Mouse (Mus musculus): ENCODE results near the gene Sh3rf3. TPM values are rescaled to one million over a fixed set of nuclear protein-coding genes. Genes with fewer than 3 reads are reported as not detected.

The Sh3rf3 gene
- polyA plus RNA-seq, 1 experiment from 2014 or later, result 0.23 TPM

DNA sequence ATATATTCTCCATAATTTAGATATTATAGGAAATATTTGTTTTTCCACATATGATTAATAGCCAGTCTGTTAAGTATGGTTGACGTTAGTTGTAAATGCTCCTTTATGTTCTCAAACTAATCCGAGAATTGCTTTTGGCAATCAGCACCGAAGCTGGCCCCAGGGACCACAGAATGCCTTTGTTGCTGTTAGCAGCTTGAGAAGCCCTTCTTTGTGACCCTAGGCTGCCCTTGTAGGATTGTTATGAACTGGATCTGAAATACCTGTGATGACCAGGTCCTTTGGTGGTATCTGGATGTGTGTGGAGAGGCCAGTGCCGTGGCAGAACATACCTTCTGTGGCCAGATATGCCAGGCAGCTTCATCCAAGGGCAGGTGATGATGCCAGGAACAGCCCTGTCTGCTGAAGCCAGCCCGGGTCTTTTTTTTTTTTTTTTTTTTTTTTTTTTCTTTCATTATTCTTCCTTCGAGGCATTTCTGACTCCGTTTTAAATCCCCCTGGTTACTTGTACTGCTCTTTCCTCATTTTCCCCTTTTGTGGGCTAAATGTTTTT, 10.9 kb downstream of the Sh3rf3 start:
- peaks cover 60% of the 10 kb centered on the region for H3K27me3 ChIP-seq (replicated peaks)
- no peak overlapping the region for H3K4me2 ChIP-seq
- no peak overlapping the region for H3K4me3 ChIP-seq
- 68% methylated on average over 6 of the region's 7 CpGs for WGBS
- H3K27ac ChIP-seq (replicated peaks), result no peak overlapping the region
- H3K9ac ChIP-seq, result no peak overlapping the region
- no peaks in the 10 kb centered on the region for H3K9me3 ChIP-seq
- H3K36me3 ChIP-seq, result no peaks in the 10 kb centered on the region
- ATAC-seq (ENCODE audit: extremely low read depth, insufficient number of reproducible peaks, low FRiP score, low TSS enrichment), result no peak
- no peaks in the 10 kb centered on the region for H3K4me1 ChIP-seq

- no peak overlapping the region for H3K4me3 ChIP-seq
- peaks cover 37% of the 10 kb centered on the region for H3K27me3 ChIP-seq (replicated peaks)
- no peaks in the 10 kb centered on the region for H3K36me3 ChIP-seq
- H3K9me3 ChIP-seq, result no peaks in the 10 kb centered on the region
- H3K4me1 ChIP-seq, result 0 out of 2 replicates have a peak, but pooled peaks cover 2% of the 10 kb centered on the region
- H3K9ac ChIP-seq, result no peak overlapping the region
- no peak for ATAC-seq (ENCODE audit: extremely low read depth, insufficient number of reproducible peaks, low FRiP score, low TSS enrichment)
- no peak overlapping the region for H3K4me2 ChIP-seq
- WGBS, result 79% methylated on average over 11 of the region's 11 CpGs
- H3K27ac ChIP-seq (replicated peaks), result no peak overlapping the region
These were observed 16.3 kb downstream of the Sh3rf3 start for GRCm38 (mm10) chr10:58829251-58830111.

- H3K9me3 ChIP-seq, result no peaks in the 10 kb centered on the region
- H3K27me3 ChIP-seq (replicated peaks), result peaks cover 33% of the 10 kb centered on the region
- peaks cover 7% of the 10 kb centered on the region for H3K4me1 ChIP-seq
- no peak overlapping the region for H3K27ac ChIP-seq (replicated peaks)
- H3K4me2 ChIP-seq, result no peak overlapping the region
- no peak overlapping the region for H3K9ac ChIP-seq
- no peak for ATAC-seq (ENCODE audit: extremely low read depth, insufficient number of reproducible peaks, low FRiP score, low TSS enrichment)
- WGBS, result 75% methylated on average over 3 of the region's 3 CpGs
- no peaks in the 10 kb centered on the region for H3K36me3 ChIP-seq
- H3K4me3 ChIP-seq, result no peak overlapping the region
These were observed 20.0 kb downstream of the Sh3rf3 start for GRCm38 (mm10) chr10:58833146-58833545.

GRCm38 (mm10) chr10:58833741-58834178, 20.6 kb downstream of the Sh3rf3 start:
- WGBS, result 51% methylated on average over 13 of the region's 13 CpGs
- H3K4me1 ChIP-seq, result peaks cover 7% of the 10 kb centered on the region
- no peak overlapping the region for H3K4me3 ChIP-seq
- no peak for ATAC-seq (ENCODE audit: extremely low read depth, insufficient number of reproducible peaks, low FRiP score, low TSS enrichment)
- no peak overlapping the region for H3K27ac ChIP-seq (replicated peaks)
- no peak overlapping the region for H3K9ac ChIP-seq
- no peak overlapping the region for H3K4me2 ChIP-seq
- H3K9me3 ChIP-seq, result no peaks in the 10 kb centered on the region
- H3K36me3 ChIP-seq, result no peaks in the 10 kb centered on the region
- H3K27me3 ChIP-seq (replicated peaks), result peaks cover 27% of the 10 kb centered on the region

DNA sequence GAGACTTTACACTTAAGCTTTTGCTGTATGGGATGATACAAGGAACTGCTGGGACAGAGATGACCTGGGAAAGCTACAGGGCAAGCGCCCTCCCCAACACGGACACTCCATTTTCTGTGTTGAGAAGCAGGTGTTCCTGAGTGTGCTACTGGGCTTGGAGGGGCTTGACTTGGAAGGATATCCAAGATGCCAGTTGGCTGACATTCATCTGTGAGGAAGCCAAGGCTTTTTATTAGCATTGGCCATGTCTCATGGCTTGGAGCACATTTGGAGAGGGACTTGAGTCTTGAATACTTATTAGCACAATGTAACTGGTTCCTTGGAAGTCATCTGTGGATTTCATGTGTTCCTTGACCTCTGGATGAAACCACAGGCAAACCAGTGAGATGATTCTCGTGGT, 23.2 kb downstream of the Sh3rf3 start:
- H3K4me1 ChIP-seq, result peaks cover 7% of the 10 kb centered on the region
- H3K27me3 ChIP-seq (replicated peaks), result peaks cover 20% of the 10 kb centered on the region; the same call in 1 of the 2 replicates
- no peaks in the 10 kb centered on the region for H3K36me3 ChIP-seq
- no peaks in the 10 kb centered on the region for H3K9me3 ChIP-seq
- WGBS, result 81% methylated on average over 3 of the region's 3 CpGs
- H3K9ac ChIP-seq, result no peak overlapping the region
- no peak overlapping the region for H3K27ac ChIP-seq (replicated peaks)
- no peak overlapping the region for H3K4me2 ChIP-seq
- no peak for ATAC-seq (ENCODE audit: extremely low read depth, insufficient number of reproducible peaks, low FRiP score, low TSS enrichment)
- no peak overlapping the region for H3K4me3 ChIP-seq

GRCm38 (mm10) chr10:58837504-58837903, 24.3 kb downstream of the Sh3rf3 start:
- ATAC-seq (ENCODE audit: extremely low read depth, insufficient number of reproducible peaks, low FRiP score, low TSS enrichment), result no peak
- no peak overlapping the region for H3K4me2 ChIP-seq
- H3K9me3 ChIP-seq, result no peaks in the 10 kb centered on the region
- WGBS, result 79% methylated on average over 5 of the region's 5 CpGs
- no peak overlapping the region for H3K4me3 ChIP-seq
- H3K27ac ChIP-seq (replicated peaks), result no peak overlapping the region
- H3K9ac ChIP-seq, result no peak overlapping the region
- H3K4me1 ChIP-seq, result peaks cover 7% of the 10 kb centered on the region
- peaks cover 20% of the 10 kb centered on the region; the same call in 1 of the 2 replicates for H3K27me3 ChIP-seq (replicated peaks)
- no peaks in the 10 kb centered on the region for H3K36me3 ChIP-seq

DNA sequence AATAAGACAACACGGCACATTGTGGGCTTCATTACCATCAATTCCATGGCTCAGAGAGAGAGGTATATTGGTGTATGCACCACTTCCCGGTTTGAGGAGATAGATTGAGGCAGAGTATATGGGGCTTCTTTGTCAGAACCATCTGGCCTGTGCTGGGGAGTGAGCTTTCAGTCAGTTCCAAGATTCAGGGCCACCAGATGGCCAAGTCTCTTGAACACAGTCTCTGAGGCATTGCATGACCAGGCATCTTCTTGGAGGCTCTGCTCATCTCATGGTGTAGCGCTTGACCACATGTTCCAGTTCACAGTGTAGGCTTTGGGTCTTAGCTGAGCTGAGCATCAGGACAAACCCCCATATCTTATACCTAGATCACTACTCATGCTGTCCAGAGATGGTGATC, 28.8 kb downstream of the Sh3rf3 start:
- H3K27ac ChIP-seq (replicated peaks), result no peak overlapping the region
- H3K4me3 ChIP-seq, result no peak overlapping the region
- no peaks in the 10 kb centered on the region for H3K9me3 ChIP-seq
- H3K4me1 ChIP-seq, result no peaks in the 10 kb centered on the region
- H3K27me3 ChIP-seq (replicated peaks), result peaks cover 15% of the 10 kb centered on the region; the same call in 1 of the 2 replicates
- 84% methylated on average over 3 of the region's 3 CpGs for WGBS
- no peaks in the 10 kb centered on the region for H3K36me3 ChIP-seq
- ATAC-seq (ENCODE audit: extremely low read depth, insufficient number of reproducible peaks, low FRiP score, low TSS enrichment), result no peak
- H3K4me2 ChIP-seq, result no peak overlapping the region
- H3K9ac ChIP-seq, result no peak overlapping the region

DNA sequence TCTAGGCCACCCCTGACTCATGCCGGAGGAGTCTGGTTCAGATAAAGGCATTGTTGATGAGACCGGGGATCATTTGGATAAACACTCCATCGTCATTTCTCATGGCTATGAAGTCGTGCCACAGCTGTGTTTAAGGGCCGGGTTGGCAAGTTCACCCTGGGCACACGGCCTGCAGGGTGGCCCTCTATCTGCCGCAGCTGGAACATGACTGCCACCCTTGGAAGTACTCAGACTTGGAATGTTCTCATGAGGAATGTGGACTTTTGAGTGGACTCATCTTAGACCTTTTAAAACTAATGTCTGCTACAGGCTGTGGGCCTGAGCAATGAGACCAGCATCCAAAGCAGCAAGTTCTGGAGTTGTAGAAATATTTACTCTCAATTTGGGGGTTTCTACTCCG, 29.9 kb downstream of the Sh3rf3 start:
- no peak overlapping the region for H3K4me3 ChIP-seq
- no peak overlapping the region for H3K27ac ChIP-seq (replicated peaks)
- H3K4me1 ChIP-seq, result no peaks in the 10 kb centered on the region
- no peak overlapping the region for H3K9ac ChIP-seq
- 79% methylated on average over 8 of the region's 8 CpGs for WGBS
- H3K9me3 ChIP-seq, result no peaks in the 10 kb centered on the region
- H3K36me3 ChIP-seq, result no peaks in the 10 kb centered on the region
- ATAC-seq (ENCODE audit: extremely low read depth, insufficient number of reproducible peaks, low FRiP score, low TSS enrichment), result no peak
- no peak overlapping the region for H3K4me2 ChIP-seq
- peaks cover 15% of the 10 kb centered on the region; the same call in 1 of the 2 replicates for H3K27me3 ChIP-seq (replicated peaks)

DNA sequence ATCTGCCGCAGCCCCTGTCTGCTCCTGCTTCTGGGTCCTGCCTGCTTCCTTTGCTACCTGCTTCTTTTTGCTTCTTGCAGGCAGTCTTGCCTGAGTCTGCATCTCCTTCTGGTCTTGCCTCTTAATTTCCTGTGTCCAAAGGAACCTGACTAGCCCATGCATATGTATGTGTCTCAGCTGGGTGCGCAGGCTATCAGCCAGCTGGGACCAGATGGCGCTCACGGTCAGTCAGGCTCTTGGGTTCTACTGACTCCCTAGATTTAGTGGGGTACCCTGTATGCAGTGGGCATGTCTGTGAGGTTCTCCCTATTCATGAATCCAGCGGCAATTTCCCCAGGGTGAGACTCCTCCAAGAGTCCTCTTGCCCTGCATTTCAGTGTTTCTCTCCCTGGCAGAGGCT, 35.0 kb downstream of the Sh3rf3 start:
- H3K27me3 ChIP-seq (replicated peaks), result peaks cover 22% of the 10 kb centered on the region
- no peak overlapping the region for H3K4me3 ChIP-seq
- H3K27ac ChIP-seq (replicated peaks), result no peak overlapping the region
- H3K9ac ChIP-seq, result no peak overlapping the region
- H3K36me3 ChIP-seq, result no peaks in the 10 kb centered on the region
- H3K4me2 ChIP-seq, result no peak overlapping the region
- H3K9me3 ChIP-seq, result no peaks in the 10 kb centered on the region
- 70% methylated on average over 5 of the region's 5 CpGs for WGBS
- ATAC-seq (ENCODE audit: extremely low read depth, insufficient number of reproducible peaks, low FRiP score, low TSS enrichment), result no peak
- no peaks in the 10 kb centered on the region for H3K4me1 ChIP-seq

- no peak for ATAC-seq (ENCODE audit: extremely low read depth, insufficient number of reproducible peaks, low FRiP score, low TSS enrichment)
- Histone ChIP-seq H3K36me3 (no peaks in the 10 kb centered on the region), H3K4me1 (no peaks in the 10 kb centered on the region), H3K9me3 (no peaks in the 10 kb centered on the region), H3K27me3 (replicated peaks) (peaks cover 26% of the 10 kb centered on the region), H3K9ac (no peak overlapping the region), H3K4me3 (no peak overlapping the region), H3K4me2 (no peak overlapping the region), H3K27ac (replicated peaks) (no peak overlapping the region)
- WGBS, result 81% methylated on average over 6 of the region's 6 CpGs
These were observed 35.4 kb downstream of the Sh3rf3 start for GRCm38 (mm10) chr10:58848536-58848935.

GRCm38 (mm10) chr10:58854548-58855198, 41.5 kb downstream of the Sh3rf3 start:
- Histone ChIP-seq H3K9ac (peak overlapping the region; percentile 37; the same call in 1 of the 2 replicates), H3K27me3 (replicated peaks) (peaks cover 15% of the 10 kb centered on the region), H3K36me3 (no peaks in the 10 kb centered on the region), H3K4me1 (peaks cover 14% of the 10 kb centered on the region), H3K27ac (replicated peaks) (no peak overlapping the region; the same call in 1 of the 2 replicates), H3K9me3 (no peaks in the 10 kb centered on the region), H3K4me2 (peak overlapping the region; percentile 55), H3K4me3 (no peak overlapping the region)
- WGBS, result 14% methylated on average over 14 of the region's 14 CpGs
- ATAC-seq (ENCODE audit: extremely low read depth, insufficient number of reproducible peaks, low FRiP score, low TSS enrichment), result peak; percentile 63; the same call in 1 of the 2 replicates

Data from heart, embryonic 13.5 days (tissue).